Mouse (Mus musculus): ENCODE data around the gene Sh3bp5. TPM values are rescaled to one million over a fixed set of nuclear protein-coding genes. Genes with fewer than 3 reads are reported as not detected.

Sh3bp5 gene
- polyA plus RNA-seq, 1 experiment: 99.5 TPM

GRCm38 (mm10) chr14:31434426-31434825 is 1.5 kb downstream of the Sh3bp5 start:
- 0 out of 2 replicates have a peak overlapping the region, but pooled peaks have one; percentile 46 for H3K27ac ChIP-seq (ENCODE audit: insufficient read depth, low read depth, low read length)
- H3K4me3 ChIP-seq (ENCODE audit: insufficient read depth, low read length): peak overlapping the region; percentile 13; the same call in 1 of the 2 replicates
- peaks cover 39% of the 10 kb centered on the region for H3K4me1 ChIP-seq (ENCODE audit: control insufficient read depth, insufficient read depth, low read length)
- TF ChIP-seq POLR2A (IDR thresholded peaks at IDR 0.05; ENCODE audit: borderline replicate concordance, low read depth, low read length): no peak
- no peak for TF ChIP-seq CTCF (IDR thresholded peaks at IDR 0.05; ENCODE audit: low read depth, low read length)

- no peak overlapping the region for H3K4me3 ChIP-seq (ENCODE audit: insufficient read depth, low read length)
- H3K27ac ChIP-seq (ENCODE audit: insufficient read depth, low read depth, low read length): peak overlapping the region; percentile 46
- H3K4me1 ChIP-seq (ENCODE audit: control insufficient read depth, insufficient read depth, low read length): peaks cover 43% of the 10 kb centered on the region
- TF ChIP-seq POLR2A (IDR thresholded peaks at IDR 0.05; ENCODE audit: borderline replicate concordance, low read depth, low read length) (no peak), CTCF (IDR thresholded peaks at IDR 0.05; ENCODE audit: low read depth, low read length) (no peak)
These were observed 2.0 kb downstream of the Sh3bp5 start for GRCm38 (mm10) chr14:31433851-31434360.

- Histone ChIP-seq H3K4me3 (ENCODE audit: insufficient read depth, low read length) (no peak overlapping the region), H3K4me1 (ENCODE audit: control insufficient read depth, insufficient read depth, low read length) (peaks cover 45% of the 10 kb centered on the region), H3K27ac (ENCODE audit: insufficient read depth, low read depth, low read length) (no peak overlapping the region)
- no peak for TF ChIP-seq CTCF (IDR thresholded peaks at IDR 0.05; ENCODE audit: low read depth, low read length)
- no peak for TF ChIP-seq POLR2A (IDR thresholded peaks at IDR 0.05; ENCODE audit: borderline replicate concordance, low read depth, low read length)
These were observed 2.8 kb downstream of the Sh3bp5 start for GRCm38 (mm10) chr14:31433126-31433525.

- H3K4me3 ChIP-seq (ENCODE audit: insufficient read depth, low read length): peak overlapping the region; percentile 42
- TF ChIP-seq POLR2A (IDR thresholded peaks at IDR 0.05; ENCODE audit: borderline replicate concordance, low read depth, low read length) (no peak), CTCF (IDR thresholded peaks at IDR 0.05; ENCODE audit: low read depth, low read length) (no peak)
- H3K27ac ChIP-seq (ENCODE audit: insufficient read depth, low read depth, low read length): peak overlapping the region; percentile 53
- peaks cover 45% of the 10 kb centered on the region for H3K4me1 ChIP-seq (ENCODE audit: control insufficient read depth, insufficient read depth, low read length)
These were observed 3.5 kb downstream of the Sh3bp5 start for GRCm38 (mm10) chr14:31432424-31432823.

- Histone ChIP-seq H3K27ac (ENCODE audit: insufficient read depth, low read depth, low read length) (peak overlapping the region; percentile 66), H3K4me1 (ENCODE audit: control insufficient read depth, insufficient read depth, low read length) (peaks cover 45% of the 10 kb centered on the region), H3K4me3 (ENCODE audit: insufficient read depth, low read length) (peak overlapping the region; percentile 32)
- TF ChIP-seq POLR2A (IDR thresholded peaks at IDR 0.05; ENCODE audit: borderline replicate concordance, low read depth, low read length) (no peak), CTCF (IDR thresholded peaks at IDR 0.05; ENCODE audit: low read depth, low read length) (no peak)
These were observed 4.0 kb downstream of the Sh3bp5 start for GRCm38 (mm10) chr14:31431789-31432330.

GRCm38 (mm10) chr14:31429004-31429395 is 6.9 kb downstream of the Sh3bp5 start:
- peaks cover 44% of the 10 kb centered on the region for H3K4me1 ChIP-seq (ENCODE audit: control insufficient read depth, insufficient read depth, low read length)
- no peak overlapping the region for H3K27ac ChIP-seq (ENCODE audit: insufficient read depth, low read depth, low read length)
- no peak overlapping the region for H3K4me3 ChIP-seq (ENCODE audit: insufficient read depth, low read length)
- TF ChIP-seq POLR2A (IDR thresholded peaks at IDR 0.05; ENCODE audit: borderline replicate concordance, low read depth, low read length) (no peak), CTCF (IDR thresholded peaks at IDR 0.05; ENCODE audit: low read depth, low read length) (no peak)

GRCm38 (mm10) chr14:31428211-31429003 is 7.5 kb downstream of the Sh3bp5 start:
- H3K4me3 ChIP-seq (ENCODE audit: insufficient read depth, low read length): no peak overlapping the region
- H3K27ac ChIP-seq (ENCODE audit: insufficient read depth, low read depth, low read length): no peak overlapping the region
- H3K4me1 ChIP-seq (ENCODE audit: control insufficient read depth, insufficient read depth, low read length): peaks cover 45% of the 10 kb centered on the region
- TF ChIP-seq POLR2A (IDR thresholded peaks at IDR 0.05; ENCODE audit: borderline replicate concordance, low read depth, low read length): no peak
- TF ChIP-seq CTCF (IDR thresholded peaks at IDR 0.05; ENCODE audit: low read depth, low read length): no peak

- no peak for TF ChIP-seq CTCF (IDR thresholded peaks at IDR 0.05; ENCODE audit: low read depth, low read length)
- TF ChIP-seq POLR2A (IDR thresholded peaks at IDR 0.05; ENCODE audit: borderline replicate concordance, low read depth, low read length): no peak
- H3K4me3 ChIP-seq (ENCODE audit: insufficient read depth, low read length): peak overlapping the region; percentile 34
- H3K4me1 ChIP-seq (ENCODE audit: control insufficient read depth, insufficient read depth, low read length): peaks cover 50% of the 10 kb centered on the region
- peak overlapping the region; percentile 95 for H3K27ac ChIP-seq (ENCODE audit: insufficient read depth, low read depth, low read length)
These were observed 12.7 kb downstream of the Sh3bp5 start for GRCm38 (mm10) chr14:31422961-31423791.

GRCm38 (mm10) chr14:31422395-31422794 is 13.5 kb downstream of the Sh3bp5 start:
- peaks cover 55% of the 10 kb centered on the region for H3K4me1 ChIP-seq (ENCODE audit: control insufficient read depth, insufficient read depth, low read length)
- H3K4me3 ChIP-seq (ENCODE audit: insufficient read depth, low read length): no peak overlapping the region
- H3K27ac ChIP-seq (ENCODE audit: insufficient read depth, low read depth, low read length): peak overlapping the region; percentile 95
- TF ChIP-seq CTCF (IDR thresholded peaks at IDR 0.05; ENCODE audit: low read depth, low read length) (no peak), POLR2A (IDR thresholded peaks at IDR 0.05; ENCODE audit: borderline replicate concordance, low read depth, low read length) (no peak)

All from bone marrow macrophage, adult 2 months (primary cell).